8 mouse cellular contexts compared by ENCODE assay signal in genomic region chr12:19246731-19247130, GRCm38 (mm10).
A peak's percentile ranks its signal among the peaks of the same experiment; 100 is the strongest.
DNase-seq lines count a peak whose midpoint lies in the region; ATAC-seq and TF ChIP-seq lines count a peak whose summit lies in the region.
"Not testable (repeated sequence)": the region's sequence is repeated elsewhere in the genome, so short reads cannot be mapped to it uniquely, and the experiment has no call there.

No protein-coding gene starts in this region.

- DNase-seq in G1E (ENCODE audit: low spot score): not testable (repeated sequence)
- DNase-seq in adrenal gland, postnatal 25 days: peak; percentile 18
- DNase-seq in cerebellum, postnatal 25 days: peak; percentile 18 to 48
- DNase-seq in heart, adult 8-10 months (ENCODE audit: low spot score): peak; percentile 13
- peak; percentile 37 for DNase-seq in kidney, postnatal 10 days
- peak; percentile 40 to 42 for DNase-seq in lung, adult 18-20 months
- peak; percentile 9 to 21 for DNase-seq in right cerebral cortex, postnatal 10 days (ENCODE audit: low spot score in 2 of 2)
- DNase-seq in thymus, postnatal 4 days: peak; percentile 9

- H3K4me1 ChIP-seq in G1E (ENCODE audit: insufficient read depth, low read depth, low read length): not testable (repeated sequence)

- not testable (repeated sequence) for H3K36me3 ChIP-seq in G1E (replicated peaks)

- not testable (repeated sequence) for H3K27me3 ChIP-seq in G1E (ENCODE audit: insufficient read depth, low read length)

- not testable (repeated sequence) for ATAC-seq in G1E (ENCODE audit: extremely low read depth, insufficient number of reproducible peaks, low FRiP score, poor library complexity, severe bottlenecking)

- peaks cover 16% of the 10 kb centered on the region for H3K9me3 ChIP-seq in G1E (replicated peaks)

- TF ChIP-seq CTCF in G1E (IDR thresholded peaks at IDR 0.05; ENCODE audit: low read depth, low read length): not testable (repeated sequence)

- H3K4me3 ChIP-seq in G1E (ENCODE audit: low read depth, low read length): peak overlapping the region; percentile 44; the same call in 1 of the 2 replicates
